Mouse (Mus musculus) embryo, embryonic 9.5 days (tissue): Measurements from ENCODE around the gene Ccpg1os.

ENCODE experiments used
- DNase-seq: peaks from one replicate; pipeline ENCODE4 v3.0.0-alpha.2; 2017; ENCODE audit errors: extremely low spot score

The Ccpg1os gene

DNA sequence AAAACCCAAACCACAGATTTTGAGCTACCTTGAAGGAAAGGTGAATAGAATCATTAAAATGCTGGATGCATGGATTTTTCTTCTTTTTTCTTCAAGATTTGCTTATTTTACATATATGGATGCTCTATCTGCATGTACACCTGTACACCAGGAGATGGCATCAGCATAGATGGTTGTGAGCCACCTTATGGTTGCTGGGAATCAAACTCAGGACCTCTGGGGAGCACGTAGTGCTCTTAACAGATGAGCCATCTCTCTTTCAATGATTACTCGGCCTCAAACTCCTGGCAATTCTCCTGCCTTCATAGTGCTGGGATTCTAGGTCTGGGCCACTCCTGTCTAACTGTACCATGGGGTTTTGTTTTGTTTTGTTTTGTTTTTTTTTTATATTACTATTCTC, 2.1 kb downstream of the Ccpg1os start:
- DNase-seq = no peak

DNA sequence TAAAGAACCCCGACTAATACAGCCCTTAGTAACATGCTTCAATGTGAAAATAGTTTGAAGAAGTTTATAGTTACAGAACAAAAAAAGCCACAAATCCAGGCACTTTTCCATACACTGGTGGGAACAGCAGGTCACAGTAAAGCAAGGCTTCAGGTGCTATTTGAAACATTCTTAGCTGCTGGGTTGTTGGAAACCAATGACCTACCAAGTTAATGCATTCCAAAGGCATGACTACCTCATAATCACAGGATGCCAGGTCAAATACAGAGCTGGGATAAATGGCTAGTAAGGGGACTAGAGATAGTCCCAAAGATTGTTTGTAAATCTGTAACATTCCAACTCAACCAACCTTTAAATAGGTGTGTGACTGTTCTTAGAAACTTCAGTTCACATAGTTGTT, 9.9 kb downstream of the Ccpg1os start:
- DNase-seq = no peak

DNA sequence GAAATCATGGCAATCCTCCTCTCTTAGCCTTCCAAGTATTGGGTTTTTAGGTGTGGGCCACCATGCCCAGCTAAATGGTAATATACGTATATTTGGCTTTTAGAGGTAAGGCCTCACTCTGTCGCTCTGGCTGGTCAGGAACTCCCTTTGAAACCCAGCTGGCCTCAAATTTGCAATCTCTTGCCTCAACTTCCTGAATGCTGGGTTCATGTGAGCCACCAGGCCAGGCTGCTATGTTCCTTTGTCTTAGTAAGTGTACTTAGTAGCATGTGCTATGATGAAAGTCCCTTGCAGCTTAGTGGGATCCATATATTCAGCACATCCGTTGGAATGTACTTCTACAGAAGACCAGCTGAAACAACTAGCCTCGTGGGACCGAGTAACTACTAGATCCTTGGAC, 10.4 kb downstream of the Ccpg1os start:
- DNase-seq = no peak

DNA sequence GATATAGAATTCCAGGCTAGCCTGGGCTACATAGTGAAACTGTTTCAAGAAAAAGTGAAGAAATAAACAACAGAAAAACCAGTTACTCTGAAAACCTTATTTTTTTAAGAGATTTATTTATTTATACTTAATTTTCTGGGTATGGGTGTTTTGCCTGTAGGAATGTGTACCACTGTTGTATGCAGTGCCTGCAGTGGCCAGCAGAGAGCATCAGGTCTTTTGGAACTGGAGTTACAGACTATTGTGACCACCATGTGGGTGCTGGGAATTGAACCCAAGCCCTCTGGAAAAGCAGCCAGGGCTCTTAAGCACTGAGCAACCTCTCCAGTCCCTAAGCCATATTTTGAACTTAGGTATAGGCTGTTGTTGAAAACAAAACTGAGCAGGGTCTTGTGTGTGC, 12.2 kb downstream of the Ccpg1os start:
- DNase-seq = no peak

DNA sequence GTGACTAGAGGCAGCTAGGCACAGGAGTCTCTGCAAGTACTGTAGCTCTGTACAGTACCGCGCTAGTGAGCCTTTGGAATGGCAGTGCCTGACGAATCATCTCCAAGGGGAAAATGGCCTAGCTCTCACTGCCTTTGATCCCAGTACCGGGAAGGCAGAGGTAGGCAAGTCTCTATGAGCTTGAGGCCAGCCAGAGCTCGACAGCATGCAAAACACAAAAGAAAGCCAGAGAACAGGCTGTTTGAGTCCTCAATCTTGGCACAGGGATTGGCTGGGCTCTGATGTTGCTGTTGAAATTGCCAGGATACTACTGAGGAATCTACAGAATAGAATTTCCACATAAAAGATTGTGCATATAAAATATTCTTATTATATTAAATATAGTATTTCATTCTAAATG, 12.7 kb downstream of the Ccpg1os start:
- DNase-seq = no peak

DNA sequence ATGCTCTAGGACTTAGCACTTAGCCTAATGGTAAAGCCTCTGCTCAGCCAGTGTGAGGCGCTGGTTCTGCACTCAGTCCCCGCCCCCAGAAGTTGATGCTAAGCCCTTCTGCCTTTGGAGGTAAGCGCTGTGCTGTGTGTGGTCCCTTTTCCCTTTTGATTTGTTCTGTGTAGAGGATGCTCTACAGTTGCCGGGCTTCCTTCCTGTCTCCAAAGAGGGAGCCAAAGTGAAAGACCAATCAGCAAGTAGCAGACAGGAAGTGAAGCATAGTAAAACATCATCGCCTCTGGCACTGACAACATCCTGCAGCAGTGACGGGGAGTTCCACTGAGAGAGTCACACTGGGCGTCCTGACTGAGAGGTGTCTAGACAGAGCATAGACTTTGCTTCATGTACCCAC, 15.3 kb downstream of the Ccpg1os start:
- DNase-seq = no peak

DNA sequence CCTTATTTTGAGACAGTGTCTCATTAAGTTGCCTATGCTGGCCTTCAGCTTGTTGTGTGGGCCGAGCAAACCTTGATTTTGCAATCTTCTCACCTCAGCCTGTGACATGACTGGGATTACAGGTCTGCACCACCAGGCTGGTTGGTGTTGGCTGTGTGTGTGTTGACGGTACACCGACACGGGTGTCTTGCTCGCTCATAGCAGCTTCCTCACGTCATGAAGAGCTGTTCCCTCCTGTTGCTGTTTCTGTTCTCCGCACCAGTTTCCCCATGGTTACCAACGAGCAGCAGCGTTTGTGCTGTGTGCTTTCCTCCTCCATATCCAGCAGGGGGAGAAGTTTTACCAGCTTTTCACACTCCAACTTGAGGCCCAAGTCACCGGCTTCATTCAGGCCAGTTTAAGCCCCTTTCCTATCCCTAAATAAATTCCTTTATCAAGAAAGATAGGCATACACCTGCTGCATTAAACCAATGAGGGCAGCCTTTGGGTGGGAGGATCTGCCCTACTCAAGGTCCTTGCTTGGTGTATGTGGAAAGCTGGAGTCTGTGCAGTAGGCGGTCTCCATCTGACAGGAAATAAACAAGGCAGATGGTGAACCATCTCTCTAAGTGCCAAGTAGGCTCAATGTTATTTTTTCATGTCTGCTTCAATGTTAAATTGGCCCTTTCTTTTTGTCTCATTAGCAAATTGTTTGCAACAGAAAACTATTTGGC, 16.7 kb downstream of the Ccpg1os start:
- peak; percentile 33 for DNase-seq

DNA sequence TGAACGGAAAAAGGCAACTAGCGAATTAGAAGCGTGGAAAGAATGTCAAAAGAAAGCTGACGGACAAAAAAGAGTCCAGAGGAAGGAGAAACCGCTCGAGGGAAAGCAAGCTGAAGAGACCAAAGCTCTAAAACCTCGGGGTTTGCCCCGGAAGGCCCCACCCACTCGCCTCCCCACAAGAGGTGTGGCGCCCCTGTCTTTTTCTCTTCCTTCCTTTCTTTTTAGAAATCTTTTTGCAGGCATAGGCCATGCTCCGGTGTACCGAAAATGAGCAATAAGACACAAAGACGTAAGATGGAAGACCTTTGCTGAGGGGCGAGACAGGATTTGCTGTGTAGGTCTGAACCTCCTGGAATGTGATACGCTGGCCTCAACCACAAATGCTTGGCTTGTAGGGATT, 23.2 kb downstream of the Ccpg1os start:
- no peak for DNase-seq

DNA sequence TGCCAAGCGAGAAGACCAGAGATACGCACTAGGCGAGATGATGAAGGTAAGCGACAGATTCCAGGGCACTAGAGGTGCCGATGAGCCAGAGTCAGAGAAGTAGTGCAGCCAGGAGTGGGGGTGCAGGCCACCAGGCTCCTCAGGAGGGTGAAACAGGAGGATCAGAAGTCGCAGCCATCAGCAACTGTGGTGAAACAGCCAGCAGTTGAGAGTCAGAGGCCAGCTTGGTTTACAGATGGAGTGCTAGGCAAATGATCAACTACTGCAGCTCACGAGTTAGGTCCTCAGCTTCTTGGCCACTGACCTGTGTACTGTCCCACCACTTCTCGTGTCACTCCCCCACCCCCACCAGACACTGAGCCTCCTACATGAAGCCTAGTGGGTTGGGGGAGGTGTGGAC, 23.8 kb downstream of the Ccpg1os start:
- DNase-seq = no peak

DNA sequence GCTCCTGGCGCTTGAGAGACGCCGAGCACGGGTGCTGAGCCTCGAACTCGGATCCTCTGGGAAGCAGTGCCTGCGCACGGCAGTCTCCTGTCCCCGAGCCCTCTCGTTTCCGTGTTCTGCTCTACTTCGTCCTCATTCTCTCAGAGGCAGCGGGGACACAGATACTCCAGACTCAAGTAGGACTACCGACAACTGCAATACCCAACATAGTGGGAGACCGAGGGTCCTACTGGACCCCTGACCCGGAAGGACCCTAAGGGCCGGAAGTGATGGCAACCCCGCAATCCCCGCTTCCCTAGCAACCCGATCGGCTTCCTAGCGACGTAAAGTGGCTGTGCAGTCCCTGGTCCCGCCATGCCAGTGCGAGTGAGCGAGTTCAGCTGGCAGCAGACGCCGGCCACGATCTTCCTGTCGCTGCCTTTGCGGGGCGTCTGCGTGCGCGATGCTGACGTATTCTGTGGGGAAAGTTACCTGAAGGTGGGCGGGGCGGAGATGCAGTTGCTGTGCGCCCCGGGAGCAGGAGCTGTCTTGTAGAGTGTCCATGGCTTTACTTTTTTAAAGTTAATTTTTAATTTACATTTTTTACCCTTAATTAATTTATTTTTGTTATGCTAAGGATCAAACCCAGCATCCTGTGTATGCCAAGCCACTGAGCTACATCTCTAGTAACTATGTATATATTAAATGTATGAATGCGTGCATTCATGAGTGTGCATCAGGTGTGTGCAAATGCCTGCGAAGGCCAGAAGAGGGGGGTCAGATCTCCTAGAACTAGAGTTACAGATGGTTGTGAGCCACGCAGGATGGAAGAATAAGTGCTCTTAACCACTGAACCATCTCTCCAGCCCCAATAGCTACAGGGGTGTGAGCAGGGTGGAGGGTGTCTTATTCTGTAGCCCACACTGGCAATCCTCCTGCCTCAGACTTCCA, 26.4 kb downstream of the Ccpg1os start, which contains the start of the genes Dyx1c1 and Gm44503:
Gene Dyx1c1, plus strand, starts transcription at position 265 of the 930 bp plus-strand sequence.
Gene Gm44503, plus strand, starts transcription at position 332 of the 930 bp plus-strand sequence.
- DNase-seq = peak; percentile 88

DNA sequence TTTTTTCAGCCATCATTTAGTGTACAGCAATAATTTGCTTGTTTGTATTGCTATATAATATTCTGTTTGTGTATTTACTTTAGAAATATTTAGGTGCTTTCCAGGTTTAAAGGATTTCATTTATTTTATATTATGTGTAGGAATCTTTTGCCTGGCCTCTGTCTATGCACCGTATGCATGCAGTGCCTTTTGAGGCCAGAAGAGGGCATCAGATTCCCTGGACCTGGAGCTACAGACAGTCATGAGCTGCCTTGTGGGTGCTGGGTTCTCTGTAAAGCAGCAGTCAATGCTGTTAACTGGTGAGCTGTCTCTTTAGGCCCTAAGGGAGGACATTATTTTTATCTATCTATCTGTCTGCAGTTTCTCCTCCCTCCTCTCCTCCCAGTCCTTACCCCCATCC, 29.6 kb downstream of the Ccpg1os start:
- peak; percentile 58 for DNase-seq

DNA sequence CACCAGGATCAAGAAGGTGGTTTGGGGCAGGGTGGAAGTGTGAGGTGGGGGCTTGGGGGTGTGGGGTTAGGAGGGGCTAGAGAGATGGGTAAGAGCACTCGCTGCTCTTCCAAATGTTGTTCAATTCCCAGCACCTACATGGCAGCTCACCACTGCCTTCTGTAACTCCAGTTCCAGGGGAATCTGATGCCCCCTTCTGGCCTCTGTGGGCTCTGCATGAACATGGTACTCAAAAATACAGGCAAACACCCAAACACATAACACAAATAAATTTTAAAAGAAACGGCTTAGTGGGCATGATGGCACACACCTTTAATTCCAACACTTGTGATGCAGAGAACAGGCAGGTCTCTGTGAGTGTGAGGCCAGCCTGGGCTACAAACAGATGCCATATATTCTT, 30.4 kb downstream of the Ccpg1os start:
- peak; percentile 26 for DNase-seq

DNA sequence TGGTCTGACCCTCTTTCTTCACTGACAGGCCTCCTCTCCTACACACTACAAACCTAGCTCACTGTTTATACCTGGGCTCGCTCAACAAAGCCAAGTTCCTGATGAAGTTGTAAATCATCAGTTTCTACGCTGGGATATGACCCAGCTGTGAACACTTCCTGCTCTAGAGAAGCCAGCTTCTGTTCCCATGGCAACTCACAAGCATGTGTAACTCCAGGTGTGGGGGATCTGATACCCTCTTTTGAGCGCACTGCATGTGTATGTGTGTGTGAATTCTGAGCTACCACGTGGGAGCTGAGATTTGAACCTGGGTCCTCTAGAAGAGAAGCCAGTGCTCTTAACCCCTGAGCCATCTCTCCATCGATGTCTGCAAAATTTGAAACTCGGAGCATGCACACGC, 35.6 kb downstream of the Ccpg1os start:
- no peak for DNase-seq

DNA sequence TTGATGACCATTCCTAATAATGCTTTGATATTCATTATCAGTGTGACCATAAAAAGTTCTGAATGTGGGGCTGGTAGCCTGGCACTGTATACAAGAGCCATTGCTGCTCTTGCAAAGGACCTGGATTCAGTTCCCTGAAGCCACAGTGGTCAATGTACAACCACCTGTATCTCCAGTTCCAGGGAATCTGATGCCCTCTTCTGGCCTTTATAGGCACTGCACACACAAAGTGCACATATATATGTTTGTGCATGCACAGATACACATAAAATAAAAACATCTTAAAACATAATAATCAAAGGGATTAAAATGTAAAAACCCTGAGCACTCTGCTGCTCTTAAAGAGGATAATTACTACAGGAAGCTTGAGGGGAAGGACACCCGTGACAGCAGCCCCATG, 38.2 kb downstream of the Ccpg1os start:
- no peak for DNase-seq

DNA sequence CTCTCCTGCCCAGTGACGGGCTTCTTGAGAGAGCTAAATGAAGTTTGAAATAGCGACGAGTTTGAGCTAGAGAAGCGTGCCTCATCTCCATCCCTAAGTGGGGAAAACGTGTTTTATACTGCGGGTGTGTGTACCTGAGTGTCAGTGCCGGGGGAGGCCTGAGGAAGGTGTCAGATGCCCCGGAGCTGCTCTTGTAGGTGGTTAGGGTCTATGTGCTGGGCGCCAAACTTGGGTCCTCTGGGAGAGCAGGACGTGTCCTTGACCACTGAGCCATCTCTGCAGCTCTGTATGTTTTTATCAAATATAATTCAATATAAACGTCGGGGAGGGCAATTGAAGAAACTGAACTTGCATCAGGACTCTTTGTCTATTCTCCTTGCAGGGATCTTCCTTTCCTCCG, 40.9 kb downstream of the Ccpg1os start:
- DNase-seq = no peak

DNA sequence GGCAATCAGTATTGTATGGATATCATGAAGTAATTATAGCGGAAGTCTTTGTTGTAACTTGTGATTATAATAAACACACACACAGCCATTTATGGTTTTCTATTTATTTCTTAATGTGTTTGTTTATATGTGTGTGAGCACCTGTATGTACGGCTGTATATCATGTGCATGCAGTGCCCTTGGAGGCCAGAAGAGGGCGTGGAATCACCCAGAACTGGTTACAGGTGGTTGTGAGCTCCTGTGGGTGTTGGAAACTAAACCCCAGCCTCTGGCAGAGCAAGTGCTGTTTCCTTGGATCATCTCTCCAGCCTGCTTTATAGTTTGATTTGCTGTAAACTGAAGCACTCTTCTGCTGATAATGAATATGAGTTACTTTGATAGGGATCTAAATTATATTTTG, 41.8 kb downstream of the Ccpg1os start:
- no peak for DNase-seq

DNA sequence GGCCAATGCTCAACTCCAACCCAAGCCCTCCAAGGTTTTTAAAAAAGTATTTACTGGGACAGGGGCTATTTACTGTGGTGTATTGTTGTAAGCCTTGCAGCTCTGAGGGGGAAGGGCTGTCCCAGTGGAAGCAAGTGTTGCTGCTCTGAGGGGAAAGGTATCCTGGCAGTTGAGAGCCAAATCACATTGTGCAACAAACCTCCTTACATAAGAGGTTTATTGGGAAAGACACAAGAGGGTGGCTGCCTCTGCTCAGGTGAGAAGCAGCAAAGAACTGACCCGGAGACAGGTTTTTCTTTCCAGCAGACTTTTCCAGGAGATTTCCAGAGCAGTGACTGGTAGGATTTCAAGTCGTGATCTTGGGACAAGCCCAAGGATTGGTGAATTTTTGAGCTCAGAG, 48.9 kb downstream of the Ccpg1os start:
- DNase-seq = no peak

DNA sequence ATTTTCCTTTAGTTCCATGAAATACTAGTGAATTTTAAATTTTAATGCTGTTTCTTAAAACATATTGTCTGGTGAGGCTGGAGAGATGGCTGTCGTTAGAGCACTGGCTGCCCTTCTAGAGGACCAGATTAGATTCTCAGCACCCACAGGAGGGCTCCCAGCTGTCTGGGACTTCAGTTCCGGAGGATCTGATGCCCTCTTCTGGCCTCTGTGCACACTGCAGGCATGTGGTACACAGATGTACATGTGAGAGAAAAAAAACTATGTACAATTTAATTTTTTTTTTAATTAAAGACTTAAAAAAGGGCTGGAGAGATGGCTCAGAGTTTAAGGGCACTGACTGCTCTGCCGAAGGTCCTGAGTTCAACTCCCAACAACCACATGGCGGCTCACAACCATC, 49.9 kb downstream of the Ccpg1os start:
- DNase-seq = no peak

DNA sequence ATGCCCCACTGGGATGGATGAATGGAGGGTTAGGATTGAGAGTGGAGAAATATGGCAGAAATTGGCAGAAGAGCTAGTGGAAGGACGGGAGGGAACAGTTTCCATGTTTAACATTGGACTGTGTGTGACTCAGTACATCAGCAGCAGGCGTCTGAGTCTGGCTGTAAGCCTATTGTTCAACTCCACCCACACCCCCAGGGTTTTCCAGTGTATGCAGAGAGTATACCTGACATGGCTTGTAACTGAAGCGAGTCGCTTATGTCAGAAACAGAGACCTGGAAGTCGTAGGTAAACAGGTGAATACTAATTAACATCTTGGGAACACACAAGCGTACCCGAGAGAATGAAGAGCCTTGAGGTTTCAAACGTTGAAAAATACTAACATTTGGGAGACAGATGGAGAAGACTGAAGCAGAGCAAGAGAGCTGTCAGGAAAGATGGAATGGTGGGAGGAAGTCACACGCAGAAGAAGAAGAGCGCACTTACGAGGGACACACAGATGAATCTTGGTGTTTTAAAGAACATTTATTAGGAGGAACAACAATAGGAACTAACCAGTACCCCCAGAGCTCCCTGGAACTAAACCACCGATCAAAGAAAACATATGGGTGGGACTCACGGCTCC, 53.9 kb downstream of the Ccpg1os start:
- no peak for DNase-seq
